ENCODE assay signal across 8 mouse cellular contexts in genomic region chr2:28547237-28548172, GRCm38 (mm10). TPM values are rescaled to one million over a fixed set of nuclear protein-coding genes. Genes with fewer than 3 reads are reported as not detected.
DNase-seq lines count a peak whose midpoint lies in the region; ATAC-seq lines count a peak whose summit lies in the region.

No protein-coding gene starts in this region.

- no peaks in the 10 kb centered on the region; the same call in 1 of the 2 replicates for H3K36me3 ChIP-seq in liver, embryonic 13.5 days
- peaks cover 36% of the 10 kb centered on the region for H3K36me3 ChIP-seq in neural tube, embryonic 11.5 days (ENCODE audit: control insufficient read depth, insufficient read depth, low read length)
- peaks cover 55% of the 10 kb centered on the region for H3K36me3 ChIP-seq in stomach, embryonic 15.5 days

- no peaks in the 10 kb centered on the region for H3K4me1 ChIP-seq in liver, embryonic 13.5 days (replicated peaks)
- H3K4me1 ChIP-seq in neural tube, embryonic 11.5 days (ENCODE audit: control insufficient read depth, insufficient read depth, low read length), result no peaks in the 10 kb centered on the region
- peaks cover 5% of the 10 kb centered on the region; the same call in 1 of the 2 replicates for H3K4me1 ChIP-seq in stomach, embryonic 15.5 days

- H3K9me3 ChIP-seq in liver, embryonic 13.5 days (replicated peaks), result no peaks in the 10 kb centered on the region
- H3K9me3 ChIP-seq in neural tube, embryonic 11.5 days (ENCODE audit: control insufficient read depth, low read length), result no peaks in the 10 kb centered on the region
- H3K9me3 ChIP-seq in stomach, embryonic 15.5 days, result no peaks in the 10 kb centered on the region

- peak; percentile 64 for DNase-seq in 3134 (ENCODE audit: extremely low read depth, insufficient read length, low spot score)
- DNase-seq in adrenal gland, adult (ENCODE audit: inconsistent age in 2 of 2, low spot score in 1 of 2), result peak; percentile 83 to 96
- peak; percentile 79 for DNase-seq in embryo, embryonic 11 days
- peak; percentile 70 to 81 for DNase-seq in gastrocnemius, postnatal 4 days (ENCODE audit: low spot score in 2 of 2)
- DNase-seq in kidney, adult 18-20 months, result peak; percentile 89
- DNase-seq in liver, embryonic 13.5 days, result peak; percentile 69
- peak; percentile 82 for DNase-seq in neural tube, embryonic 11.5 days (ENCODE audit: low spot score)

- H3K4me3 ChIP-seq in liver, embryonic 13.5 days (replicated peaks), result no peak overlapping the region
- H3K4me3 ChIP-seq in neural tube, embryonic 11.5 days (ENCODE audit: low read depth, low read length), result no peak overlapping the region
- no peak overlapping the region for H3K4me3 ChIP-seq in stomach, embryonic 15.5 days (replicated peaks)

- H3K9ac ChIP-seq in liver, embryonic 13.5 days, result no peak overlapping the region
- no peak overlapping the region for H3K9ac ChIP-seq in neural tube, embryonic 11.5 days (ENCODE audit: low read length)
- H3K9ac ChIP-seq in stomach, embryonic 15.5 days, result no peak overlapping the region

- no peaks in the 10 kb centered on the region for H3K27me3 ChIP-seq in liver, embryonic 13.5 days
- H3K27me3 ChIP-seq in neural tube, embryonic 11.5 days (ENCODE audit: control insufficient read depth, insufficient read depth, low read length), result no peaks in the 10 kb centered on the region
- no peaks in the 10 kb centered on the region for H3K27me3 ChIP-seq in stomach, embryonic 15.5 days (replicated peaks)

- peak; percentile 21; the same call in 1 of the 2 replicates for ATAC-seq in liver, embryonic 13.5 days (ENCODE audit: low read depth)
- no peak; the same call in 1 of the 2 replicates for ATAC-seq in neural tube, embryonic 11.5 days (ENCODE audit: insufficient read depth, low FRiP score, low TSS enrichment)
- ATAC-seq in stomach, embryonic 15.5 days (ENCODE audit: insufficient read depth, low FRiP score, low read depth), result 0 out of 2 replicates have a peak, but pooled peaks have one; percentile 36

- no peak overlapping the region for H3K27ac ChIP-seq in liver, embryonic 13.5 days
- no peak overlapping the region for H3K27ac ChIP-seq in neural tube, embryonic 11.5 days (ENCODE audit: low read depth, low read length)
- no peak overlapping the region for H3K27ac ChIP-seq in stomach, embryonic 15.5 days

- 41% methylated on average over 11 of the region's 11 CpGs for WGBS in liver, embryonic 13.5 days (ENCODE audit: insufficient replicate concordance)
- WGBS in neural tube, embryonic 11.5 days, result 60% methylated on average over 11 of the region's 11 CpGs
- WGBS in stomach, embryonic 15.5 days, result 43% methylated on average over 11 of the region's 11 CpGs

- H3K4me2 ChIP-seq in liver, embryonic 13.5 days, result no peak overlapping the region
- H3K4me2 ChIP-seq in neural tube, embryonic 11.5 days (ENCODE audit: low read depth), result no peak overlapping the region
- no peak overlapping the region for H3K4me2 ChIP-seq in stomach, embryonic 15.5 days

RNA-seq across cellular contexts. Expression of gene Cel, which starts 15.7 kb away (rescaled TPM):
- not detected for total RNA-seq in gastrocnemius, postnatal 4 days (2021)
- polyA plus RNA-seq in liver, embryonic 13.5 days (2015; fragmentation: Nextera tagmentation; extraction: Ambion mirVana), result 0.05 and 0.34 TPM in 2 replicates
- not detected in 2 replicates for polyA plus RNA-seq in neural tube, embryonic 11.5 days (2014; fragmentation: Nextera tagmentation; extraction: Ambion mirVana)
- polyA plus RNA-seq in stomach, embryonic 15.5 days (2015; fragmentation: Nextera tagmentation; extraction: Ambion mirVana), result 412 and 563 TPM in 2 replicates

RNA-seq across cellular contexts. Expression of gene Ralgds, which starts 34.6 kb away (rescaled TPM):
- 10 to 100 TPM; 68.2 to 79.3 TPM for total RNA-seq in gastrocnemius, postnatal 4 days (2021)
- 1.7 and 2.5 TPM in 2 replicates for polyA plus RNA-seq in liver, embryonic 13.5 days (2015; fragmentation: Nextera tagmentation; extraction: Ambion mirVana)
- 62.8 and 86.7 TPM in 2 replicates for polyA plus RNA-seq in neural tube, embryonic 11.5 days (2014; fragmentation: Nextera tagmentation; extraction: Ambion mirVana)
- polyA plus RNA-seq in stomach, embryonic 15.5 days (2015; fragmentation: Nextera tagmentation; extraction: Ambion mirVana), result 27.5 and 30.9 TPM in 2 replicates

RNA-seq across cellular contexts. Expression of gene Gtf3c5, which starts 36.0 kb away (rescaled TPM):
- 10 to 100 TPM; 14.8 TPM for total RNA-seq in gastrocnemius, postnatal 4 days (2021)
- 16.9 and 19.3 TPM in 2 replicates for polyA plus RNA-seq in liver, embryonic 13.5 days (2015; fragmentation: Nextera tagmentation; extraction: Ambion mirVana)
- polyA plus RNA-seq in neural tube, embryonic 11.5 days (2014; fragmentation: Nextera tagmentation; extraction: Ambion mirVana), result 39.7 and 43.8 TPM in 2 replicates
- 33.6 and 41.8 TPM in 2 replicates for polyA plus RNA-seq in stomach, embryonic 15.5 days (2015; fragmentation: Nextera tagmentation; extraction: Ambion mirVana)

RNA-seq across cellular contexts. Expression of gene Gm10134, which starts 41.6 kb away (rescaled TPM):
- 1 to 10 TPM; 1.7 to 2.7 TPM for total RNA-seq in gastrocnemius, postnatal 4 days (2021)
- 0.52 and 1.1 TPM in 2 replicates for polyA plus RNA-seq in liver, embryonic 13.5 days (2015; fragmentation: Nextera tagmentation; extraction: Ambion mirVana)
- 1.0 TPM in 1 of 2 replicates, not detected in the other for polyA plus RNA-seq in neural tube, embryonic 11.5 days (2014; fragmentation: Nextera tagmentation; extraction: Ambion mirVana)
- polyA plus RNA-seq in stomach, embryonic 15.5 days (2015; fragmentation: Nextera tagmentation; extraction: Ambion mirVana), result 8.5 and 8.8 TPM in 2 replicates

RNA-seq across cellular contexts. Expression of gene Gbgt1, which starts 50.8 kb away (rescaled TPM):
- total RNA-seq in gastrocnemius, postnatal 4 days (2021), result 1 to 10 TPM; 3.0 to 5.1 TPM
- polyA plus RNA-seq in liver, embryonic 13.5 days (2015; fragmentation: Nextera tagmentation; extraction: Ambion mirVana), result 0.36 and 0.44 TPM in 2 replicates
- polyA plus RNA-seq in neural tube, embryonic 11.5 days (2014; fragmentation: Nextera tagmentation; extraction: Ambion mirVana), result 0.82 TPM in 1 of 2 replicates, not detected in the other
- polyA plus RNA-seq in stomach, embryonic 15.5 days (2015; fragmentation: Nextera tagmentation; extraction: Ambion mirVana), result 2.7 and 3.2 TPM in 2 replicates

Comparison
In these comparisons a context has a peak if more than half of its experiments do, and no peak if none do; other contexts are left out.
1. RNA of gene Cel, which starts 15.7 kb away (polyA plus RNA-seq): 412 to 563 TPM in stomach, embryonic 15.5 days; 0.05 to 0.34 TPM in liver, embryonic 13.5 days and not detected in neural tube, embryonic 11.5 days; every median in the first group is over 100 times any median in the second.
2. Peak in every context shown above with its lines, with median percentiles within 50 percentile points of each other: DNase-seq.